Mouse (Mus musculus) urinary bladder, adult 2 months (tissue): ENCODE measurements around the gene Dmpk. TPM values are rescaled to one million over a fixed set of nuclear protein-coding genes. Genes with fewer than 3 reads are reported as not detected.
"Not testable (repeated sequence)": the region's sequence is repeated elsewhere in the genome, so short reads cannot be mapped to it uniquely, and the experiment has no call there.

Source experiments
- DNase-seq: peaks from one replicate; pipeline ENCODE4 v3.0.0; 2022; ENCODE audit warnings: low spot score
- polyA plus RNA-seq: library from polyadenylated mRNA; depleted of rRNA; stranded (reverse); fragments of >200 nt; gene quantifications from 2 replicates; pipeline ENCODE4 v1.2.3, GENCODE M21; 2012; rRNA removed

Gene Dmpk
- polyA plus RNA-seq = 525 and 848 TPM in 2 replicates

GRCm38 (mm10) chr7:19083701-19084100 lies at the start of gene Dmpk:
Gene Dmpk (plus strand): TSS chr7:19083849.
- no peak for DNase-seq

GRCm38 (mm10) chr7:19044616-19045015 lies 39.0 kb upstream of the Dmpk start:
- no peak for DNase-seq

GRCm38 (mm10) chr7:19046286-19047069 lies 37.2 kb upstream of the Dmpk start:
- no peak for DNase-seq

GRCm38 (mm10) chr7:19048006-19048527 lies 35.6 kb upstream of the Dmpk start:
- no peak for DNase-seq

- DNase-seq = no peak
These were observed 34.4 kb upstream of the Dmpk start for GRCm38 (mm10) chr7:19049252-19049651.

GRCm38 (mm10) chr7:19050172-19050571 lies 33.5 kb upstream of the Dmpk start:
- DNase-seq = no peak

GRCm38 (mm10) chr7:19051161-19051560 lies 32.5 kb upstream of the Dmpk start:
- DNase-seq = no peak

GRCm38 (mm10) chr7:19052345-19053135 lies 31.1 kb upstream of the Dmpk start:
- no peak for DNase-seq

- no peak for DNase-seq
These were observed 30.5 kb upstream of the Dmpk start for GRCm38 (mm10) chr7:19053136-19053532.

- DNase-seq = no peak
These were observed 29.4 kb upstream of the Dmpk start, which contains the start of gene Rsph6a for GRCm38 (mm10) chr7:19054047-19054776. Gene Rsph6a (plus strand): TSS chr7:19054690.

- DNase-seq = no peak
These were observed 28.9 kb upstream of the Dmpk start for GRCm38 (mm10) chr7:19054777-19055076.

GRCm38 (mm10) chr7:19055108-19055507 lies 28.5 kb upstream of the Dmpk start:
- DNase-seq = no peak

- DNase-seq = no peak
These were observed 26.2 kb upstream of the Dmpk start for GRCm38 (mm10) chr7:19057405-19057804.

GRCm38 (mm10) chr7:19065896-19066295 lies 17.8 kb upstream of the Dmpk start:
- DNase-seq = no peak

- DNase-seq = no peak
These were observed 16.6 kb upstream of the Dmpk start for GRCm38 (mm10) chr7:19067063-19067462.

- DNase-seq = no peak
These were observed 15.7 kb upstream of the Dmpk start for GRCm38 (mm10) chr7:19067935-19068334.

- no peak for DNase-seq
These were observed 14.9 kb upstream of the Dmpk start for GRCm38 (mm10) chr7:19068707-19069106.

- no peak for DNase-seq
These were observed 14.1 kb upstream of the Dmpk start for GRCm38 (mm10) chr7:19069500-19069899.

GRCm38 (mm10) chr7:19071024-19071423 lies 12.6 kb upstream of the Dmpk start:
- not testable (repeated sequence) for DNase-seq

- DNase-seq = no peak
These were observed 10.1 kb upstream of the Dmpk start for GRCm38 (mm10) chr7:19073504-19073903.

GRCm38 (mm10) chr7:19074494-19074893 lies 9.2 kb upstream of the Dmpk start:
- DNase-seq = no peak

GRCm38 (mm10) chr7:19075231-19075630 lies 8.4 kb upstream of the Dmpk start:
- no peak for DNase-seq
